Comparison of ENCODE assay signal across 41 mouse cellular contexts in the genomic region with DNA sequence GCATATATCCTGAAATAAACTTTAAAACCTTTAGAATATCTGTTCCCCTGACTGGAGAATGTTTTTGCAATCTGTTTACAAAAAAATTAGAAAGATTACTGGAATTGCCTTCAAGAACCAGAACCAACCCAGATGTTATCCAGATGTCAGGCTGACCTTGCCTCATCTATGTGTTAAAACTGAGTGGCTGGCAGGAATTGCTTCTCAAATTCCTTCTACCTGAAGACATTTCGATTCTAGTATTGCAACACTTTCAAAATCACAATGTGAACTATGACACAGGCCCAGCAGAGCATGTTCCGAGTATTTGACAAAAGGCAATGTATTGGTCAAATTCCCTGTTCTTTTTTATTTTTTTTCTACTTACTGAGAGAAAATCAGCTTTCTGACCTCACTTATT. TPM values are rescaled to one million over a fixed set of nuclear protein-coding genes. Genes with fewer than 3 reads are reported as not detected.
DNase-seq lines count a peak whose midpoint lies in the region; ATAC-seq and TF ChIP-seq lines count a peak whose summit lies in the region.
"Had no signal": no experiment of that assay in that cellular context is flagged by ENCODE, and none has a peak within 500 bp of the region (broad histone marks: within the 10 kb centered on the region; RNA-seq: fewer than 3 reads in every experiment).

No protein-coding gene starts in this region.

- WGBS in heart, embryonic 12.5 days, result 73% methylated on average over 2 of the region's 2 CpGs
- 51% methylated on average over 2 of the region's 2 CpGs for WGBS in limb, embryonic 14.5 days
- 74% methylated on average over 2 of the region's 2 CpGs for WGBS in limb, embryonic 10.5 days
- 83% methylated on average over 2 of the region's 2 CpGs for WGBS in midbrain, postnatal 0 days

- no peak for TF ChIP-seq POLR2A in limb, embryonic 14.5 days (IDR thresholded peaks at IDR 0.05; ENCODE audit: borderline replicate concordance, extremely low read depth, insufficient read depth, insufficient read length)

- H3K36me3 ChIP-seq in heart, embryonic 12.5 days, result no peaks in the 10 kb centered on the region
- H3K36me3 ChIP-seq in limb, embryonic 14.5 days (ENCODE audit: control insufficient read depth, insufficient read depth, low read length), result no peaks in the 10 kb centered on the region
- H3K36me3 ChIP-seq in limb, embryonic 10.5 days, result no peaks in the 10 kb centered on the region
- H3K36me3 ChIP-seq in midbrain, postnatal 0 days (ENCODE audit: insufficient read depth, low read length), result no peaks in the 10 kb centered on the region
- H3K36me3 ChIP-seq: forebrain, embryonic 15.5 days; hindbrain, embryonic 13.5 days; limb, embryonic 15.5 days; liver, embryonic 13.5 days; midbrain, embryonic 10.5 days; midbrain, embryonic 15.5 days had no signal

- ATAC-seq in heart, embryonic 12.5 days (ENCODE audit: insufficient number of reproducible peaks, low FRiP score), result no peak
- ATAC-seq in limb, embryonic 14.5 days (ENCODE audit: low FRiP score, low read depth), result no peak
- ATAC-seq in midbrain, postnatal 0 days (ENCODE audit: low FRiP score), result no peak
- ATAC-seq: forebrain, embryonic 15.5 days; intestine, embryonic 16.5 days; midbrain, embryonic 15.5 days had no signal

- no peak overlapping the region for H3K4me3 ChIP-seq in heart, embryonic 12.5 days
- no peak overlapping the region for H3K4me3 ChIP-seq in limb, embryonic 14.5 days (replicated peaks; ENCODE audit: low read length)
- no peak overlapping the region for H3K4me3 ChIP-seq in limb, embryonic 10.5 days
- no peak overlapping the region for H3K4me3 ChIP-seq in midbrain, postnatal 0 days (ENCODE audit: low read depth, low read length)
- H3K4me3 ChIP-seq: forebrain, embryonic 15.5 days; hindbrain, embryonic 13.5 days; limb, embryonic 15.5 days; liver, embryonic 13.5 days; midbrain, embryonic 10.5 days; midbrain, embryonic 15.5 days had no signal

- H3K9me3 ChIP-seq in heart, embryonic 12.5 days (replicated peaks), result no peaks in the 10 kb centered on the region
- H3K9me3 ChIP-seq in limb, embryonic 14.5 days (ENCODE audit: control insufficient read depth, low read length), result no peaks in the 10 kb centered on the region
- H3K9me3 ChIP-seq in limb, embryonic 10.5 days (replicated peaks), result no peaks in the 10 kb centered on the region
- H3K9me3 ChIP-seq in midbrain, postnatal 0 days (ENCODE audit: low read length), result no peaks in the 10 kb centered on the region
- H3K9me3 ChIP-seq: forebrain, embryonic 15.5 days; hindbrain, embryonic 13.5 days; limb, embryonic 15.5 days; liver, embryonic 13.5 days; midbrain, embryonic 10.5 days; midbrain, embryonic 15.5 days had no signal

- H3K27ac ChIP-seq in heart, embryonic 12.5 days (ENCODE audit: poor library complexity, severe bottlenecking), result no peak overlapping the region
- no peak overlapping the region for H3K27ac ChIP-seq in limb, embryonic 14.5 days (replicated peaks; ENCODE audit: low read depth, low read length)
- no peak overlapping the region for H3K27ac ChIP-seq in limb, embryonic 10.5 days
- H3K27ac ChIP-seq in midbrain, postnatal 0 days (ENCODE audit: low read depth, low read length), result no peak overlapping the region
- H3K27ac ChIP-seq: forebrain, embryonic 15.5 days; hindbrain, embryonic 13.5 days; kidney, postnatal 0 days; limb, embryonic 15.5 days; liver, embryonic 13.5 days; midbrain, embryonic 10.5 days; midbrain, embryonic 15.5 days had no signal

- TF ChIP-seq CTCF in midbrain, postnatal 0 days (IDR thresholded peaks at IDR 0.05), result no peak

- no peaks in the 10 kb centered on the region for H3K27me3 ChIP-seq in heart, embryonic 12.5 days (replicated peaks)
- no peaks in the 10 kb centered on the region for H3K27me3 ChIP-seq in limb, embryonic 14.5 days (ENCODE audit: control insufficient read depth, insufficient read depth, low read length)
- no peaks in the 10 kb centered on the region for H3K27me3 ChIP-seq in limb, embryonic 10.5 days (ENCODE audit: low read depth, poor library complexity, severe bottlenecking)
- no peaks in the 10 kb centered on the region for H3K27me3 ChIP-seq in midbrain, postnatal 0 days (ENCODE audit: insufficient read depth, low read length)
- H3K27me3 ChIP-seq: CH12.LX; forebrain, embryonic 15.5 days; hindbrain, embryonic 13.5 days; limb, embryonic 15.5 days; liver, embryonic 13.5 days; midbrain, embryonic 15.5 days had no signal

- no peaks in the 10 kb centered on the region for H3K4me1 ChIP-seq in heart, embryonic 12.5 days (replicated peaks)
- no peaks in the 10 kb centered on the region for H3K4me1 ChIP-seq in limb, embryonic 14.5 days (ENCODE audit: control insufficient read depth, insufficient read depth, low read length)
- H3K4me1 ChIP-seq in limb, embryonic 10.5 days, result no peaks in the 10 kb centered on the region
- no peaks in the 10 kb centered on the region for H3K4me1 ChIP-seq in midbrain, postnatal 0 days (ENCODE audit: insufficient read depth, low read length)
- H3K4me1 ChIP-seq: forebrain, embryonic 15.5 days; hindbrain, embryonic 13.5 days; limb, embryonic 15.5 days; liver, embryonic 13.5 days; midbrain, embryonic 10.5 days; midbrain, embryonic 15.5 days had no signal

- no peak overlapping the region for H3K9ac ChIP-seq in heart, embryonic 12.5 days
- no peak overlapping the region for H3K9ac ChIP-seq in limb, embryonic 14.5 days (ENCODE audit: low read depth, low read length, severe bottlenecking)
- no peak overlapping the region for H3K9ac ChIP-seq in midbrain, postnatal 0 days (replicated peaks; ENCODE audit: low read length, poor library complexity, severe bottlenecking)
- H3K9ac ChIP-seq: forebrain, embryonic 15.5 days; hindbrain, embryonic 13.5 days; limb, embryonic 15.5 days; liver, embryonic 13.5 days; lung, embryonic 14.5 days; midbrain, embryonic 15.5 days had no signal

- no peak overlapping the region for H3K4me2 ChIP-seq in heart, embryonic 12.5 days
- no peak overlapping the region for H3K4me2 ChIP-seq in limb, embryonic 14.5 days (replicated peaks; ENCODE audit: low read depth, low read length, severe bottlenecking)
- no peak overlapping the region for H3K4me2 ChIP-seq in midbrain, postnatal 0 days (ENCODE audit: low read depth, low read length, poor library complexity, severe bottlenecking)
- H3K4me2 ChIP-seq: forebrain, embryonic 15.5 days; hindbrain, embryonic 13.5 days; limb, embryonic 15.5 days; liver, embryonic 13.5 days; lung, embryonic 14.5 days; midbrain, embryonic 15.5 days had no signal

- DNase-seq in heart, adult 11 months, result peak; percentile 95
- DNase-seq in limb, embryonic 14.5 days (ENCODE audit: low spot score), result peak; percentile 28
- DNase-seq in limb, embryonic 10.5 days (ENCODE audit: low spot score), result no peak
- DNase-seq in 3T3-L1 (ENCODE audit: low read depth, low spot score) (peak; percentile 82), NIH3T3 (ENCODE audit: low read depth) (peak; percentile 87)
- DNase-seq in midbrain, postnatal 0 days (ENCODE audit: low spot score), result no peak
- DNase-seq in T-cell, adult 2 months (ENCODE audit: low spot score), result no peak
- DNase-seq: adrenal gland, postnatal 14 days; cerebellum, adult 11 months; cerebellum, adult 9-11 months; heart, postnatal 4 days; kidney, adult 8-10 months; kidney, postnatal 4 days; liver, embryonic 13.5 days; lung, embryonic 14.5 days; right cerebral cortex, postnatal 25 days; spleen, adult 18-20 months; thymus, postnatal 14 days had no signal

RNA-seq across cellular contexts. Expression of a gene that starts 3.9 kb away (rescaled TPM):
- polyA plus RNA-seq in heart, embryonic 12.5 days (2016; fragmentation: Nextera tagmentation; extraction: Ambion mirVana), result 0.05 TPM in 1 of 2 replicates, not detected in the other
- 0.05 TPM in 1 of 2 replicates, not detected in the other for polyA plus RNA-seq in limb, embryonic 14.5 days (2012; rRNA removed)
- 0.07 TPM in 1 of 2 replicates, not detected in the other for polyA plus RNA-seq in limb, embryonic 14.5 days (2014; fragmentation: Nextera tagmentation; extraction: Ambion mirVana)
- not detected in 2 replicates for polyA plus RNA-seq in limb, embryonic 10.5 days (2016; fragmentation: Nextera tagmentation; extraction: Ambion mirVana)
- not detected in 2 replicates for total RNA-seq in midbrain, postnatal 0 days (2014; rRNA removed)
- not detected in 2 replicates for polyA plus RNA-seq in midbrain, postnatal 0 days (2015; fragmentation: Nextera tagmentation; extraction: Ambion mirVana)
- total RNA-seq: adrenal gland, postnatal 14 days; ES-E14; gastrocnemius, postnatal 4 days; heart, postnatal 4 days; layer of hippocampus, adult 8-10 months; layer of hippocampus, postnatal 25 days; left cerebral cortex, adult 8-10 months; left cerebral cortex, postnatal 36 days had no signal
- polyA plus RNA-seq: C2C12; forebrain, embryonic 15.5 days; heart, embryonic 14.5 days; hindbrain, embryonic 13.5 days; intestine, embryonic 16.5 days; kidney, postnatal 0 days; lung, embryonic 14.5 days; midbrain, embryonic 10.5 days; midbrain, embryonic 15.5 days; neural tube, embryonic 11.5 days had no signal

RNA-seq across cellular contexts. Expression of a gene that starts 4.6 kb away (rescaled TPM):
- not detected in 2 replicates for polyA plus RNA-seq in heart, embryonic 12.5 days (2016; fragmentation: Nextera tagmentation; extraction: Ambion mirVana)
- not detected in 2 replicates for polyA plus RNA-seq in limb, embryonic 14.5 days (2012; rRNA removed)
- not detected in 2 replicates for polyA plus RNA-seq in limb, embryonic 14.5 days (2014; fragmentation: Nextera tagmentation; extraction: Ambion mirVana)
- not detected in 2 replicates for polyA plus RNA-seq in limb, embryonic 10.5 days (2016; fragmentation: Nextera tagmentation; extraction: Ambion mirVana)
- total RNA-seq in midbrain, postnatal 0 days (2014; rRNA removed), result not detected in 2 replicates
- polyA plus RNA-seq in midbrain, postnatal 0 days (2015; fragmentation: Nextera tagmentation; extraction: Ambion mirVana), result not detected in 2 replicates
- total RNA-seq: adrenal gland, postnatal 14 days; common myeloid progenitor, adult 5-6 weeks; ES-E14; gastrocnemius, postnatal 4 days; heart, postnatal 4 days; layer of hippocampus, adult 8-10 months; layer of hippocampus, postnatal 25 days; left cerebral cortex, adult 8-10 months; left cerebral cortex, postnatal 36 days; neutrophil, adult 5-6 weeks had no signal
- polyA plus RNA-seq: C2C12; forebrain, embryonic 15.5 days; heart, embryonic 14.5 days; hindbrain, embryonic 13.5 days; intestine, embryonic 16.5 days; kidney, postnatal 0 days; limb, embryonic 15.5 days; liver, embryonic 13.5 days; lung, embryonic 14.5 days; midbrain, embryonic 10.5 days; midbrain, embryonic 15.5 days; neural tube, embryonic 11.5 days; stomach, embryonic 16.5 days; urinary bladder, adult 2 months had no signal

RNA-seq across cellular contexts. Expression of a gene that starts 12.8 kb away (rescaled TPM):
- polyA plus RNA-seq in heart, embryonic 12.5 days (2016; fragmentation: Nextera tagmentation; extraction: Ambion mirVana), result 2.4 and 2.9 TPM in 2 replicates
- polyA plus RNA-seq in limb, embryonic 14.5 days (2012; rRNA removed), result 0.08 TPM in 1 of 2 replicates, not detected in the other
- polyA plus RNA-seq in limb, embryonic 14.5 days (2014; fragmentation: Nextera tagmentation; extraction: Ambion mirVana), result 0.12 and 0.26 TPM in 2 replicates
- not detected in 2 replicates for polyA plus RNA-seq in limb, embryonic 10.5 days (2016; fragmentation: Nextera tagmentation; extraction: Ambion mirVana)
- total RNA-seq in midbrain, postnatal 0 days (2014; rRNA removed), result 0.11 TPM in 1 of 2 replicates, not detected in the other
- polyA plus RNA-seq in midbrain, postnatal 0 days (2015; fragmentation: Nextera tagmentation; extraction: Ambion mirVana), result not detected in 2 replicates
- total RNA-seq: ES-E14; layer of hippocampus, adult 8-10 months; layer of hippocampus, postnatal 25 days; left cerebral cortex, adult 8-10 months; left cerebral cortex, postnatal 36 days had no signal
- polyA plus RNA-seq: C2C12; forebrain, embryonic 15.5 days; midbrain, embryonic 10.5 days; neural tube, embryonic 11.5 days had no signal

RNA-seq across cellular contexts. Expression of a gene that starts 22.0 kb away (rescaled TPM):
- polyA plus RNA-seq in heart, embryonic 12.5 days (2016; fragmentation: Nextera tagmentation; extraction: Ambion mirVana), result not detected in 2 replicates
- not detected in 2 replicates for polyA plus RNA-seq in limb, embryonic 14.5 days (2012; rRNA removed)
- polyA plus RNA-seq in limb, embryonic 14.5 days (2014; fragmentation: Nextera tagmentation; extraction: Ambion mirVana), result not detected in 2 replicates
- not detected in 2 replicates for polyA plus RNA-seq in limb, embryonic 10.5 days (2016; fragmentation: Nextera tagmentation; extraction: Ambion mirVana)
- total RNA-seq in midbrain, postnatal 0 days (2014; rRNA removed), result not detected in 2 replicates
- polyA plus RNA-seq in midbrain, postnatal 0 days (2015; fragmentation: Nextera tagmentation; extraction: Ambion mirVana), result not detected in 2 replicates
- total RNA-seq: adrenal gland, postnatal 14 days; CH12.LX; common myeloid progenitor, adult 5-6 weeks; ES-E14; gastrocnemius, postnatal 4 days; heart, postnatal 4 days; layer of hippocampus, adult 8-10 months; layer of hippocampus, postnatal 25 days; left cerebral cortex, adult 8-10 months; left cerebral cortex, postnatal 36 days; megakaryocyte progenitor cell, adult 5-6 weeks; neutrophil, adult 5-6 weeks had no signal
- polyA plus RNA-seq: C2C12; forebrain, embryonic 15.5 days; heart, embryonic 14.5 days; hindbrain, embryonic 13.5 days; intestine, embryonic 16.5 days; kidney, postnatal 0 days; limb, embryonic 15.5 days; liver, embryonic 13.5 days; lung, embryonic 14.5 days; midbrain, embryonic 10.5 days; midbrain, embryonic 15.5 days; neural tube, embryonic 11.5 days; stomach, embryonic 16.5 days; urinary bladder, adult 2 months had no signal

RNA-seq across cellular contexts. Expression of a gene that starts 39.7 kb away (rescaled TPM):
- polyA plus RNA-seq in heart, embryonic 12.5 days (2016; fragmentation: Nextera tagmentation; extraction: Ambion mirVana), result not detected in 2 replicates
- polyA plus RNA-seq in limb, embryonic 14.5 days (2012; rRNA removed), result not detected in 2 replicates
- polyA plus RNA-seq in limb, embryonic 14.5 days (2014; fragmentation: Nextera tagmentation; extraction: Ambion mirVana), result not detected in 2 replicates
- polyA plus RNA-seq in limb, embryonic 10.5 days (2016; fragmentation: Nextera tagmentation; extraction: Ambion mirVana), result not detected in 2 replicates
- not detected in 2 replicates for total RNA-seq in midbrain, postnatal 0 days (2014; rRNA removed)
- polyA plus RNA-seq in midbrain, postnatal 0 days (2015; fragmentation: Nextera tagmentation; extraction: Ambion mirVana), result 0.10 TPM in 1 of 2 replicates, not detected in the other
- total RNA-seq: adrenal gland, postnatal 14 days; CH12.LX; common myeloid progenitor, adult 5-6 weeks; ES-E14; gastrocnemius, postnatal 4 days; heart, postnatal 4 days; layer of hippocampus, adult 8-10 months; layer of hippocampus, postnatal 25 days; left cerebral cortex, adult 8-10 months; left cerebral cortex, postnatal 36 days; megakaryocyte progenitor cell, adult 5-6 weeks; neutrophil, adult 5-6 weeks had no signal
- polyA plus RNA-seq: C2C12; forebrain, embryonic 15.5 days; heart, embryonic 14.5 days; hindbrain, embryonic 13.5 days; intestine, embryonic 16.5 days; kidney, postnatal 0 days; limb, embryonic 15.5 days; liver, embryonic 13.5 days; lung, embryonic 14.5 days; midbrain, embryonic 10.5 days; midbrain, embryonic 15.5 days; neural tube, embryonic 11.5 days; stomach, embryonic 16.5 days; urinary bladder, adult 2 months had no signal

Comparison
In these comparisons a context has a peak if more than half of its experiments do, and no peak if none do; other contexts are left out.
1. DNase-seq: peak in heart, adult 11 months (single experiment), limb, embryonic 14.5 days (single experiment), 3T3-L1 (single experiment) and NIH3T3 (single experiment); none in limb, embryonic 10.5 days (single experiment), midbrain, postnatal 0 days (single experiment) and T-cell, adult 2 months (single experiment).